Mouse (Mus musculus) midbrain, postnatal 0 days (tissue): ENCODE measurements around the gene Caskin2. TPM values are rescaled to one million over a fixed set of nuclear protein-coding genes. Genes with fewer than 3 reads are reported as not detected.
A peak's percentile ranks its signal among the peaks of the same experiment; 100 is the strongest.

Experiments
- ATAC-seq: fragments of 200-750 bp; cut with Nextera tagmentation; 2 replicates; pipeline ENCODE4 v1.8.0; 2017; ENCODE audit warnings: moderate number of reproducible peaks, mild to moderate bottlenecking, moderate TSS enrichment, moderate library complexity; ENCODE audit not compliant: low FRiP score
- DNase-seq: peaks from one replicate; pipeline ENCODE4 v3.0.0-alpha.2; 2015; ENCODE audit warnings: low spot score
- H3K27ac ChIP-seq: fragments of 300-500 bp; sonication (generic); 2 replicates; pipeline ENCODE4 v1.5.1; 2014; ENCODE audit warnings: low read depth, mild to moderate bottlenecking, low read length, mixed read lengths
- H3K27me3 ChIP-seq: fragments of 300-500 bp; sonication (generic); 2 replicates; pipeline ENCODE4 v1.6.1; 2014; ENCODE audit warnings: low read length, control low read depth, mixed read lengths; ENCODE audit not compliant: insufficient read depth
- H3K36me3 ChIP-seq: fragments of 300-500 bp; sonication (generic); 2 replicates; pipeline ENCODE4 v1.6.1; 2014; ENCODE audit warnings: low read length, control low read depth, mixed read lengths; ENCODE audit not compliant: insufficient read depth
- H3K4me1 ChIP-seq: fragments of 300-500 bp; sonication (generic); 2 replicates; pipeline ENCODE4 v1.6.1; 2014; ENCODE audit warnings: mild to moderate bottlenecking, control low read depth, antibody characterized with exemption, low read length, mixed read lengths; ENCODE audit not compliant: insufficient read depth
- H3K4me2 ChIP-seq: fragments of 300-500 bp; sonication (generic); 2 replicates; pipeline ENCODE4 v1.6.1; 2014; ENCODE audit warnings: low read depth, mild to moderate bottlenecking, low read length, mixed read lengths; ENCODE audit not compliant: poor library complexity, severe bottlenecking
- H3K4me3 ChIP-seq: fragments of 300-500 bp; sonication (generic); 2 replicates; pipeline ENCODE4 v1.5.1; 2014; ENCODE audit warnings: low read depth, mild to moderate bottlenecking, low read length, moderate library complexity
- H3K9ac ChIP-seq: fragments of 300-500 bp; sonication (generic); replicated peaks from 2 replicates; pipeline ENCODE4 v1.6.1; 2014; ENCODE audit warnings: mild to moderate bottlenecking, low read length, moderate library complexity, mixed read lengths; ENCODE audit not compliant: poor library complexity, severe bottlenecking
- H3K9me3 ChIP-seq: fragments of 300-500 bp; sonication (generic); 2 replicates; pipeline ENCODE4 v1.6.1; 2016; ENCODE audit warnings: low read length, control low read depth
- CTCF ChIP-seq: IDR thresholded peaks from 2 replicates; pipeline ENCODE4 v1.5.1; 2016; ENCODE audit warnings: antibody characterized with exemption, mild to moderate bottlenecking
- WGBS: fragments of 180-500 bp; shearing (Covaris S2); extraction: QIAGEN DNeasy Blood & Tissue Kit; methylation state at CpG from one replicate; pipeline ENCODE4 v1.1.7; 2014; 5-methylcytosine and 5-hydroxymethylcytosine counted together
- polyA plus RNA-seq: library from polyadenylated mRNA; unstranded; fragments of >200 nt; fragmentation: Nextera tagmentation; extraction: Ambion mirVana; gene quantifications from 2 replicates; pipeline ENCODE4 v1.2.1, GENCODE M21; 2015
- total RNA-seq: library from RNA; depleted of rRNA; stranded (reverse); fragments of >200 nt; gene quantifications from 2 replicates; pipeline ENCODE4 v1.2.3, GENCODE M21; 2014

Gene Caskin2
- total and polyA plus RNA-seq, 2 experiments from 2014 or later, result 7.2 to 27.9 TPM

DNA sequence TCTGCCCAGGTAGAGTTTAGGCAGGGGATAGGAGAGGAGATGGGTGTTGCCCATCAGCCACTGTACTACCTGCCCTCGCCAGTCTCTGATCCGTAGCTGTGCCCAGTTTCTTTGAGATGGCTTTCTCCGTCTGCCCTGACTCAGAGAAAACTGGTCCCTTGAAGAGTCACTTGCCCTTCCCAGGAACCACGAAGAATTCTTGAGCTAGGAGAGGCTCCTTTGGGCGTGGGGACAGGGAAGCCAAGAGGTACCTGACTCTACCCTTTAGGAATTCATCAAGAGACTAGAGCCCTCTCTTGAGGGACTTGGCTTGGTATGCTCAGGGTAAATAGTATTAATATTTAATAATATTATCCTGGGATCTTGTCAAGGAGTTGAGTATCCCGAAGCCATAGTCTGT is 14.2 kb upstream of the Caskin2 start:
- Histone ChIP-seq H3K4me1 (peaks cover 5% of the 10 kb centered on the region; the same call in 1 of the 2 replicates), H3K4me2 (no peak overlapping the region), H3K27ac (no peak overlapping the region), H3K9ac (no peak overlapping the region), H3K36me3 (peaks cover 2% of the 10 kb centered on the region; the same call in 1 of the 2 replicates), H3K9me3 (no peaks in the 10 kb centered on the region), H3K27me3 (peaks cover 22% of the 10 kb centered on the region), H3K4me3 (no peak overlapping the region)
- ATAC-seq, result no peak
- 92% methylated on average over 6 of the region's 6 CpGs for WGBS
- no peak for TF ChIP-seq CTCF
- DNase-seq, result no peak

- no peak overlapping the region for H3K9ac ChIP-seq
- peaks cover 5% of the 10 kb centered on the region; the same call in 1 of the 2 replicates for H3K4me1 ChIP-seq
- H3K4me2 ChIP-seq, result no peak overlapping the region
- no peak overlapping the region for H3K27ac ChIP-seq
- H3K27me3 ChIP-seq, result peaks cover 22% of the 10 kb centered on the region
- WGBS, result 38% methylated on average over 5 of the region's 5 CpGs
- ATAC-seq (no peak), DNase-seq (no peak)
- H3K36me3 ChIP-seq, result peaks cover 8% of the 10 kb centered on the region
- TF ChIP-seq CTCF, result no peak
- H3K4me3 ChIP-seq, result no peak overlapping the region
- no peaks in the 10 kb centered on the region for H3K9me3 ChIP-seq
These were observed 13.0 kb upstream of the Caskin2 start for GRCm38 (mm10) chr11:115826487-115826886.

DNA sequence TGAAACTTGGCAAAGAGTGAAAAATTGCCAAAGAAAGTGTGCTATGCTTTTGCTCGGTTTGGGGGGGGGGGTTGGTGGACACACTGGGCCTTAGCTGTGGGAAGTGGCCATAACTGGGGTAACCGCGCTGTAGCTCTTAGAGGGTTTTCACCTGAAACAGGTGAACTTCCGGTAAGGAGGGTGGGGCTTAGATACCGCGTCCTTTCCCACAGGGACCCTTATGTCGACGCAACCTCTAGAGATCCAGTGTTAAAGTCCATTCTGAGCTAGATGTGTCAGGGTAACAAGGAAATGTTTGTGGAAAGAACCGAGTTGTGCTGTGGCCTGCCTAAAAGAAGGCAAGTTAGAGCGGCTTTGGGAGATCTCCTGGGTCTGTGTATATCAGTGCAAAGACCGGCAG is 11.4 kb upstream of the Caskin2 start:
- 19% methylated on average over 11 of the region's 11 CpGs for WGBS
- Histone ChIP-seq H3K27me3 (peaks cover 16% of the 10 kb centered on the region; the same call in 1 of the 2 replicates), H3K4me2 (peak overlapping the region; percentile 93)

DNA sequence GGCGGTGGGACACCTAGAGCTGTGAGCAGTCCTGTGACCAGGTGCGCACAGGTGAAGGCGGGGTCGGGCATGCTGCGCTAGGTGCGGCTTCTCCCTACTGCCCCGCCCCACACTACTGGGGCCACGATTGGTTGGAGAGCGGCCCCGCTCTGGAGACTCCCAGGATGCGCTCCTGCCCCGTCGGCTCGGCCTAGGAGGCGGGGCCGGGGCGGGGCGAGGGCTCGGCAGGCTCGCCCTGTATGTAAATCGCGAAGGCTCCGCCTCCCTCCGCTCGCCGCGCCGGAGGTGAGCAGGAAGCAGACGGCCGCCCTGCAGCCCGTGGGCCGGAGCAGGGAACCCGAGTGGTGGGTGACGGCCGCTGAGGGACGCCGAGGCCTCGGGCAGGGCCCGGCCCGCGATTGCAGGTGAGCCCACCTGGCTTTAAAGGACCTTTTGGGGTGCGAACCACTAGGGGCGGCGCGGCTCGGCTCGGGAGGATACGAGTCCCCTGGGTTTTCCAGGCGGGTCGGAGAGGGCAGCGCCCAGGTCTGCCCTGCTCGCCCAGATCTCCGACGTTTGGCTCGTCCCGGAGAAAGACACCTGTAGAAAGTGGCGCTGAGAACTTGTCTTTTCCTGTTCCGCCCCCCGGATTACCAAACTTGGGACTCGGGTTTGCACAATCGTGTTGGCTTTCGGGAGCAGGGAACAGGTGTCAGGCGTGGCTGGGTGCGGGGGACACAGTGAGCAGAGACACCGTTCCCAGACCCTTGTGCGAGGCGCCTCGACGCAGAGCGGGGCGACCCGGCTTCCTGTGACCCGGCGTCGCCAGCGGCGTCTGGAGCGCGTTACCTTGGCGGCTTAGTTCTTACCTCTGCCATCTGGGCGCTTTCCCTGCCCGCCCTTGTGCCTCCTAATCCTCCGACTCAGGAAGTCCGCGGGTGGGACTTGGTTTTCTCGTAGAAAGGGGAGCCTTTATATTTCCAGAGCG is 10.6 kb upstream of the Caskin2 start, which contains the start of gene Llgl2:
Llgl2 (plus strand) TSS at position 276 of the 967 bp plus-strand sequence.
- DNase-seq (peak; percentile 69), ATAC-seq (peak; percentile 66; the same call in 1 of the 2 replicates)
- peaks cover 16% of the 10 kb centered on the region; the same call in 1 of the 2 replicates for H3K27me3 ChIP-seq
- H3K4me3 ChIP-seq, result peak within 1 kb of the TSS; percentile 50
- H3K4me2 ChIP-seq, result peak within 1 kb of the TSS; percentile 93
- no peaks in the 10 kb centered on the region for H3K9me3 ChIP-seq
- under 1% methylated on average over 87 of the region's 87 CpGs for WGBS
- no peak for TF ChIP-seq CTCF
- H3K27ac ChIP-seq, result no peak within 1 kb of the TSS
- peak within 1 kb of the TSS; percentile 37 for H3K9ac ChIP-seq
- H3K4me1 ChIP-seq, result peaks cover 5% of the 10 kb centered on the region; the same call in 1 of the 2 replicates
- H3K36me3 ChIP-seq, result peaks cover 27% of the 10 kb centered on the region

More for the DNA sequence above, 11.4 kb upstream of the Caskin2 start:
- no peaks in the 10 kb centered on the region for H3K9me3 ChIP-seq
- ATAC-seq (no peak), DNase-seq (no peak)
- H3K9ac ChIP-seq, result no peak overlapping the region
- H3K27ac ChIP-seq, result no peak overlapping the region
- H3K4me1 ChIP-seq, result peaks cover 5% of the 10 kb centered on the region; the same call in 1 of the 2 replicates
- H3K4me3 ChIP-seq, result 0 out of 2 replicates have a peak overlapping the region, but pooled peaks have one; percentile 50
- no peak for TF ChIP-seq CTCF
- H3K36me3 ChIP-seq, result peaks cover 24% of the 10 kb centered on the region

DNA sequence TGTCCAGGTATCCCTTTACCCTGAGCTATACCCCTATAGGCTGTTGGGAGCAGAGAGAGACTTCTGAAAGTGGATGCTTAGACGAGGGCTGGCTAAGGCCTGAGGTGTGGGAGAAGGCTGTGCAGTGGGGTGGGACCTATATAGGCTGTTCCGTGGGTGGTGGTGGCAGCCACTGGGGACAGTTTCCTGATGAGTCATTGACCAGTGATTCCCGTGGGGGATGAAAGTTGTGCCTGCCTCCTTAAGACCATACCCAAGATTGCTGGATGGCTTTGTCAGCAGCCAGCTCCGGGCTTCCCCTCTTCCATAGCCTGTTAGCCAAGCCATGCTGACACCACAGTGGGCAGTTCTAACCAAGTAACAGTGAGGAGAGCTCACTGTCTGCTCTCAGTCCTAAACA is 7.6 kb upstream of the Caskin2 start:
- no peak for ATAC-seq
- no peak for TF ChIP-seq CTCF

More for the DNA sequence above, 7.6 kb upstream of the Caskin2 start:
- H3K9me3 ChIP-seq, result no peaks in the 10 kb centered on the region
- no peak overlapping the region for H3K4me2 ChIP-seq
- no peak overlapping the region for H3K9ac ChIP-seq
- peaks cover 5% of the 10 kb centered on the region; the same call in 1 of the 2 replicates for H3K4me1 ChIP-seq
- H3K4me3 ChIP-seq, result no peak overlapping the region
- no peak for DNase-seq
- H3K36me3 ChIP-seq, result peaks cover 27% of the 10 kb centered on the region
- WGBS, result 82% methylated on average over 4 of the region's 4 CpGs
- H3K27ac ChIP-seq, result no peak overlapping the region
- H3K27me3 ChIP-seq, result peaks cover 15% of the 10 kb centered on the region; the same call in 1 of the 2 replicates
